Mouse (Mus musculus) ES-Bruce4 (cell line): ENCODE results near the gene Ovol3. TPM values are rescaled to one million over a fixed set of nuclear protein-coding genes. Genes with fewer than 3 reads are reported as not detected.
"Not testable (repeated sequence)": the region's sequence is repeated elsewhere in the genome, so short reads cannot be mapped to it uniquely, and the experiment has no call there.

ENCODE experiments used
- H3K27ac ChIP-seq: 2 replicates; pipeline ENCODE4 v1.5.1; 2012; ENCODE audit warnings: low read length, inconsistent platforms; ENCODE audit not compliant: insufficient read depth
- H3K27me3 ChIP-seq: 2 replicates; pipeline ENCODE4 v1.6.1; 2012; ENCODE audit warnings: mild to moderate bottlenecking, low read length, inconsistent platforms; ENCODE audit not compliant: control insufficient read depth, poor library complexity, insufficient read depth, severe bottlenecking
- H3K36me3 ChIP-seq: 2 replicates; pipeline ENCODE4 v1.6.1; 2012; ENCODE audit warnings: inconsistent platforms, mild to moderate bottlenecking, low read length, moderate library complexity; ENCODE audit not compliant: control insufficient read depth, poor library complexity, insufficient read depth, severe bottlenecking
- H3K4me1 ChIP-seq: one replicate; pipeline ENCODE4 v1.8.1; 2011; ENCODE audit warnings: low read length; ENCODE audit not compliant: control insufficient read depth, insufficient read depth
- H3K4me3 ChIP-seq: 2 replicates; pipeline ENCODE4 v1.5.1; 2011; ENCODE audit warnings: low read depth, mild to moderate bottlenecking, low read length
- H3K9ac ChIP-seq: 2 replicates; pipeline ENCODE4 v1.6.1; 2012; ENCODE audit warnings: low read depth, mild to moderate bottlenecking, inconsistent platforms; ENCODE audit not compliant: poor library complexity, severe bottlenecking
- H3K9me3 ChIP-seq: replicated peaks from 2 replicates; pipeline ENCODE4 v1.6.1; 2012; ENCODE audit warnings: mild to moderate bottlenecking, low read length, inconsistent platforms; ENCODE audit not compliant: control insufficient read depth, poor library complexity, insufficient read depth, severe bottlenecking
- CTCF ChIP-seq: IDR thresholded peaks from one replicate; pipeline ENCODE4 v1.8.1; 2011; ENCODE audit warnings: low read depth, low read length
- EP300 ChIP-seq: IDR thresholded peaks from 2 replicates; pipeline ENCODE4 v1.6.1; 2011; ENCODE audit warnings: low read depth, low read length; ENCODE audit not compliant: insufficient read depth
- POLR2A ChIP-seq: IDR thresholded peaks from one replicate; pipeline ENCODE4 v1.8.1; 2011; ENCODE audit warnings: low read length; ENCODE audit not compliant: insufficient read depth
- polyA plus RNA-seq: library from polyadenylated mRNA; stranded (reverse); fragments of >200 nt; gene quantifications from 2 replicates; pipeline ENCODE4 v1.2.4, GENCODE M21; 2011; ENCODE audit warnings: low read depth; ENCODE audit not compliant: missing spikeins, insufficient read depth, insufficient read length

Gene Ovol3
- polyA plus RNA-seq, 1 experiment = not detected

GRCm38 (mm10) chr7:30211025-30211424, 24.5 kb downstream of the Ovol3 start:
- Histone ChIP-seq H3K4me3 (no peak overlapping the region), H3K9me3 (peaks cover 28% of the 10 kb centered on the region), H3K4me1 (no peaks in the 10 kb centered on the region), H3K27ac (no peak overlapping the region), H3K36me3 (no peaks in the 10 kb centered on the region), H3K9ac (no peak overlapping the region), H3K27me3 (no peaks in the 10 kb centered on the region)
- no peak for TF ChIP-seq CTCF
- no peak for TF ChIP-seq POLR2A
- no peak for TF ChIP-seq EP300

- not testable (repeated sequence) for H3K9me3 ChIP-seq, H3K27ac ChIP-seq, H3K4me3 ChIP-seq, H3K36me3 ChIP-seq, H3K9ac ChIP-seq, H3K27me3 ChIP-seq, H3K4me1 ChIP-seq
Observed at GRCm38 (mm10) chr7:30206364-30206763, 29.2 kb downstream of the Ovol3 start.

GRCm38 (mm10) chr7:30205383-30205782, 30.1 kb downstream of the Ovol3 start:
- no peak overlapping the region for H3K27ac ChIP-seq
- no peaks in the 10 kb centered on the region for H3K27me3 ChIP-seq
- no peak overlapping the region for H3K4me3 ChIP-seq
- no peaks in the 10 kb centered on the region for H3K36me3 ChIP-seq
- H3K4me1 ChIP-seq = peaks cover 7% of the 10 kb centered on the region
- TF ChIP-seq POLR2A (no peak), CTCF (peak; percentile 44)
- H3K9ac ChIP-seq = no peak overlapping the region
- no peaks in the 10 kb centered on the region for H3K9me3 ChIP-seq

- H3K9ac ChIP-seq = peak overlapping the region; percentile 0; the same call in 1 of the 2 replicates
- H3K9me3 ChIP-seq = no peaks in the 10 kb centered on the region
- no peak overlapping the region for H3K4me3 ChIP-seq
- TF ChIP-seq CTCF (no peak), EP300 (no peak)
- no peaks in the 10 kb centered on the region for H3K36me3 ChIP-seq
- no peak overlapping the region for H3K27ac ChIP-seq
- H3K27me3 ChIP-seq = no peaks in the 10 kb centered on the region
- peaks cover 7% of the 10 kb centered on the region for H3K4me1 ChIP-seq
Observed at GRCm38 (mm10) chr7:30204380-30204779, 31.1 kb downstream of the Ovol3 start.

GRCm38 (mm10) chr7:30202895-30203690, 32.4 kb downstream of the Ovol3 start:
- Histone ChIP-seq H3K9me3 (no peaks in the 10 kb centered on the region), H3K27me3 (no peaks in the 10 kb centered on the region), H3K4me3 (no peak overlapping the region), H3K27ac (no peak overlapping the region), H3K9ac (no peak overlapping the region), H3K36me3 (no peaks in the 10 kb centered on the region), H3K4me1 (peaks cover 7% of the 10 kb centered on the region)
- no peak for TF ChIP-seq EP300

- H3K4me3 ChIP-seq, H3K36me3 ChIP-seq, H3K4me1 ChIP-seq, H3K27me3 ChIP-seq, H3K9me3 ChIP-seq: not testable (repeated sequence)
- H3K27ac ChIP-seq = peak overlapping the region; percentile 88; the same call in 1 of the 2 replicates
- H3K9ac ChIP-seq = peak overlapping the region; percentile 4
Observed at GRCm38 (mm10) chr7:30200661-30201060, 34.9 kb downstream of the Ovol3 start.
